Mouse (Mus musculus) ES-E14 (cell line): Measurements from ENCODE around the gene Tbc1d10c. TPM values are rescaled to one million over a fixed set of nuclear protein-coding genes. Genes with fewer than 3 reads are reported as not detected.

Experiments
- DNase-seq: peaks from one replicate; pipeline ENCODE4 v3.0.0-alpha.2; 2013; ENCODE audit warnings: low read depth, low spot score
- H3K27ac ChIP-seq: 2 replicates; pipeline ENCODE4 v1.5.1; 2012; ENCODE audit warnings: low read depth, mild to moderate bottlenecking, low read length, moderate library complexity, mixed read lengths; ENCODE audit not compliant: poor library complexity, insufficient read depth, severe bottlenecking
- H3K36me3 ChIP-seq: 2 replicates; pipeline ENCODE4 v1.6.1; 2012; ENCODE audit warnings: mild to moderate bottlenecking, low read length, moderate library complexity, mixed read lengths; ENCODE audit not compliant: control insufficient read depth, poor library complexity, insufficient read depth, severe bottlenecking
- H3K4me1 ChIP-seq, 2 experiments: fragments of 150-350 bp in 1 of 2; sonication (generic) in 1 of 2; 2 replicates each; pipeline ENCODE4 v1.6.1; 2012; ENCODE audit warnings: low read length in 2 of 2, mild to moderate bottlenecking in 1 of 2, mixed read lengths in 1 of 2; ENCODE audit not compliant: control insufficient read depth in 2 of 2, insufficient read depth in 2 of 2, poor library complexity in 1 of 2
- H3K4me3 ChIP-seq, 2 experiments: fragments of 150-350 bp in 1 of 2; sonication (generic) in 1 of 2; 2 replicates each; pipeline ENCODE4 v1.5.1; 2012; ENCODE audit warnings: low read length in 2 of 2, low read depth in 1 of 2, mild to moderate bottlenecking in 1 of 2, mixed read lengths in 1 of 2; ENCODE audit not compliant: insufficient read depth in 1 of 2, poor library complexity in 1 of 2, severe bottlenecking in 1 of 2
- H3K9ac ChIP-seq: 2 replicates; pipeline ENCODE4 v1.6.1; 2012; ENCODE audit warnings: low read depth, mild to moderate bottlenecking, low read length, mixed read lengths; ENCODE audit not compliant: poor library complexity, insufficient read depth, severe bottlenecking
- H3K9me3 ChIP-seq: fragments of 150-350 bp; sonication (generic); 2 replicates; pipeline ENCODE4 v1.6.1; 2012; ENCODE audit warnings: low read depth, mild to moderate bottlenecking, low read length; ENCODE audit not compliant: control insufficient read depth, insufficient read depth
- CHD2 ChIP-seq: IDR thresholded peaks from 2 replicates; pipeline ENCODE4 v1.6.1; 2014; ENCODE audit warnings: mild to moderate bottlenecking, low read depth, low read length, inconsistent platforms
- HCFC1 ChIP-seq: IDR thresholded peaks from 2 replicates; pipeline ENCODE4 v1.6.1; 2012; ENCODE audit warnings: low read length, inconsistent platforms, borderline replicate concordance; ENCODE audit not compliant: insufficient read depth
- MAFK ChIP-seq: IDR thresholded peaks from 2 replicates; pipeline ENCODE4 v1.6.1; 2014; ENCODE audit warnings: mild to moderate bottlenecking, low read depth, low read length, inconsistent platforms; ENCODE audit not compliant: insufficient read depth
- ZC3H11A ChIP-seq: IDR thresholded peaks from 2 replicates; pipeline ENCODE4 v1.6.1; 2012; ENCODE audit warnings: low read depth, mild to moderate bottlenecking, inconsistent platforms, low read length, borderline replicate concordance
- ZNF384 ChIP-seq: IDR thresholded peaks from 2 replicates; pipeline ENCODE4 v1.6.1; 2012; ENCODE audit warnings: low read depth, low read length, inconsistent platforms
- in situ Hi-C, 2 experiments: fragments of 600-800 bp; cut with MboI; formaldehyde crosslinking; loops; one replicate each; pipeline ENCODE4 v1.15.1; 2025; ENCODE audit warnings: low sequenced_read_pairs in 2 of 2, inconsistent platforms in 1 of 2; ENCODE audit not compliant: unreplicated experiment in 2 of 2
- total RNA-seq: library from RNA; depleted of rRNA; stranded (reverse); fragments of 300-350 nt; gene quantifications from 2 replicates; pipeline ENCODE4 v1.2.3, GENCODE M21; 2012

Tbc1d10c gene
- total RNA-seq, 1 experiment = 2.9 TPM

- Histone ChIP-seq H3K4me1 (peaks cover 0 to 25% of the 10 kb centered on the region in 2 experiments; a peak in 1 of 4 replicates), H3K27ac (no peak overlapping the region), H3K36me3 (no peaks in the 10 kb centered on the region), H3K9ac (no peak overlapping the region), H3K9me3 (no peaks in the 10 kb centered on the region), H3K4me3 (no peak overlapping the region)
- TF ChIP-seq CHD2 (no peak), MAFK (no peak), ZC3H11A (no peak), ZNF384 (no peak), HCFC1 (no peak)
- no peak for DNase-seq
- in situ Hi-C loops = no loop called here
Observed at GRCm38 (mm10) chr19:4166678-4167476, 24.2 kb downstream of the Tbc1d10c start.

GRCm38 (mm10) chr19:4164721-4165120 is 26.4 kb downstream of the Tbc1d10c start:
- H3K4me1 ChIP-seq = peaks cover 0 to 17% of the 10 kb centered on the region in 2 experiments; a peak in 1 of 4 replicates
- H3K9me3 ChIP-seq = no peaks in the 10 kb centered on the region
- H3K9ac ChIP-seq = no peak overlapping the region
- TF ChIP-seq MAFK (no peak), CHD2 (no peak), ZNF384 (no peak), ZC3H11A (no peak), HCFC1 (no peak)
- H3K4me3 ChIP-seq = no peak overlapping the region
- no peak for DNase-seq
- no peak overlapping the region for H3K27ac ChIP-seq
- in situ Hi-C loops = no loop called here
- H3K36me3 ChIP-seq = peaks cover 1% of the 10 kb centered on the region; the same call in 1 of the 2 replicates

GRCm38 (mm10) chr19:4164100-4164499 is 27.0 kb downstream of the Tbc1d10c start:
- TF ChIP-seq ZNF384 (no peak), MAFK (no peak)
- H3K9me3 ChIP-seq = no peaks in the 10 kb centered on the region
- H3K4me1 ChIP-seq = peaks cover 0 to 17% of the 10 kb centered on the region in 2 experiments; a peak in 1 of 4 replicates
- H3K36me3 ChIP-seq = peaks cover 4% of the 10 kb centered on the region; the same call in 1 of the 2 replicates
- no peak for DNase-seq
- H3K9ac ChIP-seq = no peak overlapping the region
- in situ Hi-C loops = no loop called here
- H3K4me3 ChIP-seq = no peak overlapping the region
- H3K27ac ChIP-seq = no peak overlapping the region

GRCm38 (mm10) chr19:4163543-4163887 is 27.6 kb downstream of the Tbc1d10c start:
- Histone ChIP-seq H3K4me1 (peaks cover 0 to 17% of the 10 kb centered on the region in 2 experiments; a peak in 1 of 4 replicates), H3K9me3 (no peaks in the 10 kb centered on the region), H3K4me3 (peak overlapping the region; percentile 87 to 95), H3K9ac (peak overlapping the region; percentile 69), H3K27ac (no peak overlapping the region), H3K36me3 (peaks cover 9% of the 10 kb centered on the region)
- in situ Hi-C loops = no loop called here
- DNase-seq = no peak
- no peak for TF ChIP-seq MAFK
- TF ChIP-seq ZC3H11A = no peak
- TF ChIP-seq ZNF384 = no peak
- TF ChIP-seq CHD2 = no peak
- TF ChIP-seq HCFC1 = no peak

- no peaks in the 10 kb centered on the region for H3K9me3 ChIP-seq
- H3K27ac ChIP-seq = no peak within 1 kb of the TSS
- peak; percentile 93 for DNase-seq
- H3K36me3 ChIP-seq = peaks cover 14% of the 10 kb centered on the region
- peak within 1 kb of the TSS; percentile 89 for H3K9ac ChIP-seq
- peaks cover 0 to 17% of the 10 kb centered on the region in 2 experiments; a peak in 1 of 4 replicates for H3K4me1 ChIP-seq
- in situ Hi-C loops = no loop called here
- H3K4me3 ChIP-seq = peak within 1 kb of the TSS; percentile 87 to 95
- peak; percentile 98 for TF ChIP-seq HCFC1
- 0 out of 2 replicates have a peak, but pooled peaks have one; percentile 29 for TF ChIP-seq ZC3H11A
- no peak for TF ChIP-seq MAFK
Observed at GRCm38 (mm10) chr19:4162646-4163542, 28.2 kb downstream of the Tbc1d10c start, which contains the start of gene Rps6kb2. Gene Rps6kb2, minus strand, starts transcription at chr19:4163354.
